ENCODE assay signal across 25 mouse cellular contexts in the genomic region with DNA sequence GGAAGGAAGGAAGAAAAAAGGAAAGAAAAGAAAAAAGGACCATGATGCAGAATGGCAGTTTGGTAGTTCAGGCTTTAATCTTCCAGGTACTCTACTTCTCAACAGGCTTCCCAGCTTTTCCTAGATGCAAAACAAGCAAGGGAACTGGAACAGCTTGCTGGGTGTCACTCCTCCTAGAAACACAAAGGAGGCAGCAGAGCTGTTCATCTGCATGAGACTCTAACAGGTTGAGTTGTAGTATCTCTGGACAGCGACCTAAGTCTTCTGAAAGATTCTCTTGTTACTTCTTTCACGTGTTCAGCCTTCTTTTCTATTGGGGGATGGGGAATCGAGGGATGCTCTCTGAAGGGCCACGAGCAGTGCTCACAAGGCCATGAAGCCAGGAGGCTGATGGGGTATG.
DNase-seq lines count a peak whose midpoint lies in the region; ATAC-seq and TF ChIP-seq lines count a peak whose summit lies in the region.
"Had no signal": no experiment of that assay in that cellular context is flagged by ENCODE, and none has a peak within 500 bp of the region (broad histone marks: within the 10 kb centered on the region; RNA-seq: fewer than 3 reads in every experiment).

No protein-coding gene starts in this region.

- ATAC-seq in forebrain, embryonic 11.5 days (replicated peaks; ENCODE audit: low FRiP score), result no peak
- ATAC-seq in forebrain, embryonic 14.5 days, result no peak
- no peak for ATAC-seq in hindbrain, postnatal 0 days
- no peak for ATAC-seq in hindbrain, embryonic 11.5 days (ENCODE audit: low FRiP score)
- no peak for ATAC-seq in Patski
- ATAC-seq: forebrain, embryonic 13.5 days; intestine, embryonic 15.5 days had no signal

- DNase-seq in forebrain, embryonic 11.5 days (ENCODE audit: low spot score), result peak; percentile 29
- DNase-seq in forebrain, embryonic 14.5 days (ENCODE audit: low spot score), result no peak
- DNase-seq in hindbrain, postnatal 0 days (ENCODE audit: low spot score), result no peak
- no peak for DNase-seq in hindbrain, embryonic 11.5 days (ENCODE audit: low spot score)
- DNase-seq in Patski (ENCODE audit: low read depth, low spot score), result no peak
- DNase-seq in cerebellum, postnatal 10 days, result no peak
- DNase-seq in gastrocnemius, adult 2 months, result no peak
- DNase-seq: adrenal gland, adult 8-10 months; adrenal gland, postnatal 25 days; cerebellum, adult 11-12 months; cerebellum, adult 8-10 months; cerebellum, postnatal 14 days; gastrocnemius, postnatal 14 days; heart, adult 18-20 months; heart, postnatal 14 days; heart, postnatal 4 days; kidney, adult 11 months; kidney, adult 8-10 months had no signal

- in situ Hi-C loops in Patski (cut with MboI; ENCODE audit: low pct_unique_long_range_greater_than_20kb), result loop anchor here (10.0 kb wide), 2 partner anchors 176 to 616 kb away; no protein-coding TSS in a partner anchor

- intact Hi-C loops in gastrocnemius, adult 2 months (cut with DNase I), result loop anchor here (10.0 kb wide), 1 partner anchor 376 kb away; no protein-coding TSS in a partner anchor

- no peak overlapping the region for H3K4me3 ChIP-seq in forebrain, embryonic 11.5 days (ENCODE audit: low read depth, low read length)
- no peak overlapping the region for H3K4me3 ChIP-seq in forebrain, embryonic 14.5 days (ENCODE audit: low read depth, low read length)
- no peak overlapping the region for H3K4me3 ChIP-seq in hindbrain, postnatal 0 days (ENCODE audit: low read length)
- H3K4me3 ChIP-seq in hindbrain, embryonic 11.5 days (ENCODE audit: low read depth, low read length), result no peak overlapping the region
- no peak overlapping the region for H3K4me3 ChIP-seq in gastrocnemius, adult 2 months
- H3K4me3 ChIP-seq: embryonic facial prominence, embryonic 13.5 days; erythroblast, embryonic 14.5 days; forebrain, embryonic 13.5 days; heart, embryonic 13.5 days; hindbrain, embryonic 12.5 days; hindbrain, embryonic 15.5 days; intestine, embryonic 15.5 days had no signal

- TF ChIP-seq CTCF in hindbrain, postnatal 0 days (IDR thresholded peaks at IDR 0.05; ENCODE audit: low read depth), result 0 out of 2 replicates have a peak, but pooled peaks have one; percentile 2
- TF ChIP-seq CTCF in Patski (IDR thresholded peaks at IDR 0.05), result peak; percentile 17
- no peak for TF ChIP-seq CTCF in gastrocnemius, adult 2 months (IDR thresholded peaks at IDR 0.05)

- no peaks in the 10 kb centered on the region for H3K9me3 ChIP-seq in forebrain, embryonic 11.5 days (ENCODE audit: control insufficient read depth, low read length)
- H3K9me3 ChIP-seq in forebrain, embryonic 14.5 days (replicated peaks; ENCODE audit: control insufficient read depth, low read length), result no peaks in the 10 kb centered on the region
- H3K9me3 ChIP-seq in hindbrain, postnatal 0 days (ENCODE audit: low read length), result no peaks in the 10 kb centered on the region
- H3K9me3 ChIP-seq in hindbrain, embryonic 11.5 days (ENCODE audit: control insufficient read depth, low read length), result no peaks in the 10 kb centered on the region
- H3K9me3 ChIP-seq: embryonic facial prominence, embryonic 13.5 days; forebrain, embryonic 13.5 days; heart, embryonic 13.5 days; hindbrain, embryonic 12.5 days; hindbrain, embryonic 15.5 days; intestine, embryonic 15.5 days had no signal

- CTCF ChIA-PET in Patski (lab: Charles Lee), result interaction anchor here (2.2 kb wide), 1 partner anchor 171 kb away, joined by 15 read pairs; no protein-coding TSS in a partner anchor

- no peaks in the 10 kb centered on the region for H3K27me3 ChIP-seq in forebrain, embryonic 11.5 days (ENCODE audit: control insufficient read depth, insufficient read depth, low read length)
- no peaks in the 10 kb centered on the region for H3K27me3 ChIP-seq in forebrain, embryonic 14.5 days (replicated peaks; ENCODE audit: control insufficient read depth, insufficient read depth, low read length)
- H3K27me3 ChIP-seq in hindbrain, postnatal 0 days (ENCODE audit: insufficient read depth, low read length), result no peaks in the 10 kb centered on the region
- H3K27me3 ChIP-seq in hindbrain, embryonic 11.5 days (ENCODE audit: control insufficient read depth, insufficient read depth, low read length), result no peaks in the 10 kb centered on the region
- no peaks in the 10 kb centered on the region for H3K27me3 ChIP-seq in Patski
- H3K27me3 ChIP-seq: forebrain, embryonic 13.5 days; hindbrain, embryonic 12.5 days; hindbrain, embryonic 15.5 days; intestine, embryonic 15.5 days had no signal

- no peak overlapping the region for H3K9ac ChIP-seq in forebrain, embryonic 11.5 days (ENCODE audit: low read length)
- H3K9ac ChIP-seq in forebrain, embryonic 14.5 days (ENCODE audit: low read length), result no peak overlapping the region
- no peak overlapping the region for H3K9ac ChIP-seq in hindbrain, postnatal 0 days (replicated peaks; ENCODE audit: low read length)
- no peak overlapping the region for H3K9ac ChIP-seq in hindbrain, embryonic 11.5 days (ENCODE audit: low read depth, low read length)
- H3K9ac ChIP-seq: embryonic facial prominence, embryonic 13.5 days; forebrain, embryonic 13.5 days; heart, embryonic 13.5 days; hindbrain, embryonic 12.5 days; hindbrain, embryonic 15.5 days; intestine, embryonic 15.5 days had no signal

- no peaks in the 10 kb centered on the region for H3K36me3 ChIP-seq in forebrain, embryonic 11.5 days (ENCODE audit: control insufficient read depth, insufficient read depth, low read length)
- H3K36me3 ChIP-seq in forebrain, embryonic 14.5 days (ENCODE audit: control insufficient read depth, insufficient read depth, low read length), result no peaks in the 10 kb centered on the region
- no peaks in the 10 kb centered on the region for H3K36me3 ChIP-seq in hindbrain, postnatal 0 days (ENCODE audit: insufficient read depth, low read length)
- no peaks in the 10 kb centered on the region for H3K36me3 ChIP-seq in hindbrain, embryonic 11.5 days (ENCODE audit: control insufficient read depth, insufficient read depth, low read length)
- H3K36me3 ChIP-seq: embryonic facial prominence, embryonic 13.5 days; heart, embryonic 13.5 days; hindbrain, embryonic 12.5 days; hindbrain, embryonic 15.5 days; intestine, embryonic 15.5 days had no signal

- POLR2A ChIA-PET in Patski (lab: Charles Lee), result no interaction called here

- H3K4me1 ChIP-seq in forebrain, embryonic 11.5 days (replicated peaks; ENCODE audit: control insufficient read depth, insufficient read depth, low read length), result peaks cover 7% of the 10 kb centered on the region; the same call in 1 of the 2 replicates
- peaks cover 7% of the 10 kb centered on the region; the same call in 1 of the 2 replicates for H3K4me1 ChIP-seq in forebrain, embryonic 14.5 days (ENCODE audit: control insufficient read depth, insufficient read depth, low read length)
- H3K4me1 ChIP-seq in hindbrain, postnatal 0 days (ENCODE audit: insufficient read depth, low read length), result no peaks in the 10 kb centered on the region
- 0 out of 2 replicates have a peak, but pooled peaks cover 3% of the 10 kb centered on the region for H3K4me1 ChIP-seq in hindbrain, embryonic 11.5 days (replicated peaks; ENCODE audit: control insufficient read depth, insufficient read depth, low read length)

- no peak overlapping the region for H3K27ac ChIP-seq in forebrain, embryonic 11.5 days (ENCODE audit: low read depth, low read length)
- H3K27ac ChIP-seq in forebrain, embryonic 14.5 days (ENCODE audit: low read depth, low read length), result no peak overlapping the region
- H3K27ac ChIP-seq in hindbrain, postnatal 0 days, result no peak overlapping the region
- no peak overlapping the region for H3K27ac ChIP-seq in hindbrain, embryonic 11.5 days (ENCODE audit: low read depth, low read length)
- no peak overlapping the region for H3K27ac ChIP-seq in gastrocnemius, adult 2 months
- H3K27ac ChIP-seq: embryonic facial prominence, embryonic 13.5 days; forebrain, embryonic 13.5 days; heart, embryonic 13.5 days; hindbrain, embryonic 12.5 days; hindbrain, embryonic 15.5 days; intestine, embryonic 15.5 days had no signal

- 46% methylated on average over 4 of the region's 4 CpGs for WGBS in forebrain, embryonic 11.5 days
- 61% methylated on average over 4 of the region's 4 CpGs for WGBS in forebrain, embryonic 14.5 days
- 52% methylated on average over 4 of the region's 4 CpGs for WGBS in hindbrain, postnatal 0 days
- WGBS in hindbrain, embryonic 11.5 days, result 40% methylated on average over 4 of the region's 4 CpGs

- H3K4me2 ChIP-seq in forebrain, embryonic 11.5 days (ENCODE audit: low read depth, low read length, severe bottlenecking), result no peak overlapping the region
- H3K4me2 ChIP-seq in forebrain, embryonic 14.5 days (ENCODE audit: low read length), result no peak overlapping the region
- no peak overlapping the region for H3K4me2 ChIP-seq in hindbrain, postnatal 0 days (ENCODE audit: low read depth, low read length)
- no peak overlapping the region for H3K4me2 ChIP-seq in hindbrain, embryonic 11.5 days (replicated peaks; ENCODE audit: low read depth, low read length)
- H3K4me2 ChIP-seq: embryonic facial prominence, embryonic 13.5 days; forebrain, embryonic 13.5 days; heart, embryonic 13.5 days; hindbrain, embryonic 12.5 days; hindbrain, embryonic 15.5 days; intestine, embryonic 15.5 days had no signal
